Mouse (Mus musculus) CH12.LX (cell line): Measurements from ENCODE around the gene Cxcl10.

Source experiments
- CTCF ChIP-seq, 2 experiments: IDR thresholded peaks in 1 of 2; conservative IDR thresholded peaks in 1 of 2; 2 replicates each; pipeline ENCODE4 v1.5.1; 2011 to 2012; ENCODE audit warnings: low read depth in 2 of 2, low read length in 2 of 2, improper control_type of control experiment in 1 of 2, inconsistent platforms in 1 of 2, mild to moderate bottlenecking in 1 of 2, moderate library complexity in 1 of 2
- EP300 ChIP-seq: IDR thresholded peaks from 2 replicates; pipeline ENCODE4 v1.6.1; 2011; ENCODE audit warnings: low read length, improper control_type of control experiment
- IRF4 ChIP-seq: IDR thresholded peaks from 2 replicates; pipeline ENCODE4 v1.6.1; 2014; ENCODE audit warnings: low read depth, mild to moderate bottlenecking, inconsistent platforms, low read length, improper control_type of control experiment
- POLR2A ChIP-seq: IDR thresholded peaks from 2 replicates; pipeline ENCODE4 v1.6.1; 2011; ENCODE audit warnings: low read depth, mild to moderate bottlenecking, improper control_type of control experiment, low read length
- RCOR1 ChIP-seq: conservative IDR thresholded peaks from 2 replicates; pipeline ENCODE4 v1.6.1; 2012; ENCODE audit warnings: low read depth, mild to moderate bottlenecking, inconsistent platforms, low read length, improper control_type of control experiment
- TCF12 ChIP-seq: IDR thresholded peaks from 2 replicates; pipeline ENCODE4 v1.6.1; 2014; ENCODE audit warnings: low read depth, mild to moderate bottlenecking, inconsistent platforms, low read length, improper control_type of control experiment
- UBTF ChIP-seq: IDR thresholded peaks from 2 replicates; pipeline ENCODE4 v1.6.1; 2012; ENCODE audit warnings: low read depth, mild to moderate bottlenecking, inconsistent platforms, low read length, improper control_type of control experiment, moderate library complexity
- USF1 ChIP-seq: IDR thresholded peaks from 2 replicates; pipeline ENCODE4 v1.6.1; 2014; ENCODE audit warnings: low read depth, mild to moderate bottlenecking, inconsistent platforms, low read length, improper control_type of control experiment

- TF ChIP-seq IRF4 (no peak), CTCF (conservative IDR thresholded peaks at IDR 0.05 in 1 of 2, IDR thresholded peaks at IDR 0.05 in 1 of 2; ENCODE audit: low read depth in 2 of 2, low read length in 2 of 2) (no peak), RCOR1 (no peak), EP300 (no peak), UBTF (no peak), POLR2A (no peak), TCF12 (no peak), USF1 (no peak)
Observed at GRCm38 (mm10) chr5:92386102-92386501, 37.4 kb upstream of the Cxcl10 start.
